Mouse (Mus musculus) hindbrain, embryonic 14.5 days (tissue): Measurements from ENCODE around the gene Gfod2. TPM values are rescaled to one million over a fixed set of nuclear protein-coding genes. Genes with fewer than 3 reads are reported as not detected.

Source experiments
- ATAC-seq: fragments of 200-750 bp; cut with Nextera tagmentation; 2 replicates; pipeline ENCODE4 v1.8.0; 2017; ENCODE audit warnings: moderate number of reproducible peaks, mild to moderate bottlenecking, moderate TSS enrichment, moderate library complexity; ENCODE audit not compliant: low FRiP score
- DNase-seq: peaks from one replicate; pipeline ENCODE4 v3.0.0-alpha.2; 2015; ENCODE audit warnings: low spot score
- H3K27ac ChIP-seq: fragments of 300-500 bp; sonication (generic); 2 replicates; pipeline ENCODE4 v1.5.1; 2014; ENCODE audit warnings: mild to moderate bottlenecking, moderate library complexity
- H3K27me3 ChIP-seq: fragments of 300-500 bp; sonication (generic); 2 replicates; pipeline ENCODE4 v1.6.1; 2014; ENCODE audit warnings: mild to moderate bottlenecking, low read length, mixed read lengths; ENCODE audit not compliant: control insufficient read depth, insufficient read depth
- H3K36me3 ChIP-seq: fragments of 300-500 bp; sonication (generic); replicated peaks from 2 replicates; pipeline ENCODE4 v1.6.1; 2014; ENCODE audit not compliant: control insufficient read depth, insufficient read depth
- H3K4me1 ChIP-seq: fragments of 300-500 bp; sonication (generic); replicated peaks from 2 replicates; pipeline ENCODE4 v1.6.1; 2014; ENCODE audit warnings: antibody characterized with exemption, low read length, mixed read lengths; ENCODE audit not compliant: control insufficient read depth, insufficient read depth
- H3K4me2 ChIP-seq: fragments of 300-500 bp; sonication (generic); replicated peaks from 2 replicates; pipeline ENCODE4 v1.6.1; 2014; ENCODE audit warnings: mild to moderate bottlenecking, moderate library complexity
- H3K4me3 ChIP-seq: fragments of 300-500 bp; sonication (generic); replicated peaks from 2 replicates; pipeline ENCODE4 v1.5.1; 2014; ENCODE audit warnings: mild to moderate bottlenecking, low read length
- H3K9ac ChIP-seq: fragments of 300-500 bp; sonication (generic); 2 replicates; pipeline ENCODE4 v1.6.1; 2014
- H3K9me3 ChIP-seq: fragments of 300-500 bp; sonication (generic); 2 replicates; pipeline ENCODE4 v1.6.1; 2016; ENCODE audit warnings: low read length; ENCODE audit not compliant: control insufficient read depth
- whole genome bisulfite sequencing: fragments of 180-500 bp; shearing (Covaris S2); extraction: QIAGEN DNeasy Blood & Tissue Kit; methylation state at CpG from one replicate; pipeline ENCODE4 v1.1.7; 2014; 5-methylcytosine and 5-hydroxymethylcytosine counted together
- polyA plus RNA-seq: library from polyadenylated mRNA; unstranded; fragments of >200 nt; fragmentation: Nextera tagmentation; extraction: Ambion mirVana; gene quantifications from 2 replicates; pipeline ENCODE4 v1.2.1, GENCODE M21; 2014

Gene Gfod2
- polyA plus RNA-seq, 1 experiment from 2014 or later = 62.7 TPM

DNA sequence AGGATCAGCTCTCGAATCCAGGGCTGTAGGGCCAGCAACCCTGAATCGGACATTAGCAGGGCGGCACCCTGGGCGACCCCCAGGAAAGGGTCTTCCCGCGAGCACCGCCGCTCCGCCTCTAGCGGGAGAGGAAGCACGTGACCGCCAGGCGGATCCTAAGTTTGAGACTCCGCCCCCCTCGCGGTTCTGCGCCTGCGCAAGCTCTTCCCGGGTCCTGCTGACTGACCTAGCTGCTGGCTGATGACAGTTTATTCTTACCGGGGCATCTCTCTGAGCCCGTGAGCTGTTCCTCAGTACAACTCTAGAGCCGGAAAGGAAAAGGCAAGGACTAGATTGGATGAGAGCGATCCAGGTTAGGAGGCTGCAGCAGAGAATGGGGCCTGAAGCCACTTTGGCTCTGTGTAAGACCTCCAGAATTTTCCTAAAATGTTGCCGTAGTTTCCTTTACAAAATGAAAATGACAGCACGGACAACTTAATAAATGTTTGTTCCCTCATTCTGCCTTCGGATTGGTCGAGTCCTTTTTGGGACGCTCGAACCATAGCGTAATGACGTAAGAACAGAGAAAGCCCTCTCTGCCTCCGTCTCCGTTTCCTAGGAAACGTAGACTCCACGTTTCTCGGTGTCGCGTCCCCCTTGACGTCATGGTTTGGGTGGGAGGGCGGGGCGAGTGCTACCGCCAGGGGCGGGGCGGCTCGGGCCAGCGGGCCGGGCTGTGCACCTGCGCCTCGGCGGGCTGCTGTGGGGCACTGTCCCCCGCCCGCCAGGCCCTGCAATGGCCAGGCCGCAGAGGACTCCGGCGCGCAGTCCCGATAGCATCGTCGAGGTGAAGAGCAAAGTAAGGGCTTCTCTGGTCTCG is 57.3 kb downstream of the Gfod2 start, which contains the start of the genes Acd and Pard6a:
TSS of gene Acd (minus strand) at position 137 of the 859 bp plus-strand sequence.
TSS of gene Pard6a (plus strand) at position 183 of the 859 bp plus-strand sequence.
- no peaks in the 10 kb centered on the region for H3K27me3 ChIP-seq
- peak within 1 kb of the TSS; percentile 65 for H3K4me3 ChIP-seq
- under 1% methylated on average over 60 of the region's 60 CpGs for WGBS
- peaks cover 14% of the 10 kb centered on the region for H3K4me1 ChIP-seq
- DNase-seq (peak; percentile 97), ATAC-seq (peak; percentile 81)
- H3K27ac ChIP-seq = peak within 1 kb of the TSS; percentile 91
- H3K4me2 ChIP-seq = peak within 1 kb of the TSS; percentile 80
- H3K9ac ChIP-seq = peak within 1 kb of the TSS; percentile 71
- peaks cover 46% of the 10 kb centered on the region for H3K36me3 ChIP-seq
- no peaks in the 10 kb centered on the region for H3K9me3 ChIP-seq

DNA sequence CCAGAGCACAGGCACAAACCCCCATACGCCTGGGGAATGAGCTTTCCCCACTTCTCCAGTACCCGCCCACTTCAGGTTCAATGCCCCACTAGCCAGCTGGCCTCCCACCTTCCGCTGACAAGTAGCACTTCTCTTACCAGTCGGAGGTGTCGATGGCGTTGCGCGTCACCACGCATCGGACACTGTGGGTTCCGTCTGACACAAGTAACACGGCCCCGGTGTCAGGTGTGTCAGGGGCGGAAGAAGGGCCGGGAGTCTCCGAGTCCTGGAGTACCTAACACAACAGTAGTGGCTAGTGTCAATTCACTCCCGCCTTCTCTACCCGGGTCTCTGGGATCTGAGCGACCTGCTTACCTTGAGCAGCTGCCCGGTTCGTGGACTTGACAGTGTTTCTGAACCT is 57.9 kb downstream of the Gfod2 start:
- peak overlapping the region; percentile 65 for H3K4me3 ChIP-seq
- peak overlapping the region; percentile 91; the same call in 1 of the 2 replicates for H3K27ac ChIP-seq
- DNase-seq = peak; percentile 34
- H3K9me3 ChIP-seq = no peaks in the 10 kb centered on the region
- H3K36me3 ChIP-seq = peaks cover 52% of the 10 kb centered on the region
- H3K27me3 ChIP-seq = no peaks in the 10 kb centered on the region
- H3K4me2 ChIP-seq = peak overlapping the region; percentile 80
- H3K4me1 ChIP-seq = peaks cover 16% of the 10 kb centered on the region
- H3K9ac ChIP-seq = peak overlapping the region; percentile 71
- WGBS = under 1% methylated on average over 21 of the region's 21 CpGs
- peak; percentile 56 for ATAC-seq

DNA sequence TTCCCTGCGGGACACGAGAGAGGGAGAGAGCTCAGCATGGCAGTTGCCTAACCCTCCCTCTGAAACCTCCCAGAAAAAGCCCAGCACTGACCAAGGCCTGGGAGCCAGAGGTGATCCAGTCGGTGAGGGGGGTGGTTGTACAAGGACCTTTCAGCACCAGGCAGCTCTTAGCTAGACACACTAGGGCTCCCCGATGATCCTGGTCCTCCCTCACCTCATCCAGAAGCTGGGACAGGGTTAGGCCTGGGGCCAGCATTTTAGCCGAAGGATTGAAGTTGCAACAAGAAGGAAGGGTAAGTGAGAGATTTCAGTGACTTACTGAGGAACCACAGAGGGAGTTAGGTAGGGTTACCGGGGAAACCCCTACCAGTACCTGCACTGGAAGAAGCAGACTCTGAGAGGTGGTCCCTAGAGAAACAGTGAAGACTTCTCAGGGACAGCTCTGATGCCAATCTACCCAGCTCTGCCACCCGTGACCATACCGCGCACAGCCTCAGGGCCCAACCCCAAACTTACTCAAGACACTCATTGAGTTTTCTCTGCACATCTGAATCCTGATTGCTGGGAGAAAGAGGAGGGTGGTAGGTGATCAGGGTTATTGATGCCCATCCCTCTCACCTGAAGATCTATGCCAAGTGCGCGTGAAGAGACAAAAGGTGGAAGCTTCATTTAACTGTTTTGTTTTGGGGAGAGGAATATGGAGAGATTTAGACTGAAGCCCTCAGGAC is 58.8 kb downstream of the Gfod2 start:
- Histone ChIP-seq H3K4me2 (peak overlapping the region; percentile 80), H3K9me3 (no peaks in the 10 kb centered on the region), H3K4me1 (peaks cover 25% of the 10 kb centered on the region), H3K36me3 (peaks cover 57% of the 10 kb centered on the region), H3K27ac (no peak overlapping the region), H3K4me3 (peak overlapping the region; percentile 65), H3K9ac (peak overlapping the region; percentile 71; the same call in 1 of the 2 replicates), H3K27me3 (no peaks in the 10 kb centered on the region)
- ATAC-seq = no peak
- 89% methylated on average over 11 of the region's 11 CpGs for WGBS
- DNase-seq = no peak

DNA sequence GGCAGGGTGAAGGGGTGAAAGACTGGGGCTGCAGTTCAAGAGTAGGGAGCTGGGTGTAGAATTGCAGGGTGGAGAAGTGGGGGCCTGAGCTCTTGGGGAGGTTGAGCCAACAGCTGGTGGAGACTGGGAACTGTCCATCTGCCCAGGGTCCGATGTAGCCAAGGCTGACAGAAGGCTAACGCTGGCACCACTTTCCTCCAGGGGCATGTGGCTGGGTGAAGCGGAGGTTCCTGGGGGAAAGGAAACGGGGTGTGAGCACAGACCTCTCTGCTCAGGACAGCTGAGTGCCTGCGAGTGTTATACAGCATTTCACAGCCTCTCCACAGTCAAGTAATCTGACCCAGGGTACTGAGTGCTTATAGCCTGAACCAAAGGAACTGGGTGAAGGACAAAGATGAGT is 59.7 kb downstream of the Gfod2 start:
- H3K4me3 ChIP-seq = no peak overlapping the region
- ATAC-seq (no peak), DNase-seq (no peak)
- H3K4me1 ChIP-seq = peaks cover 27% of the 10 kb centered on the region
- H3K9me3 ChIP-seq = no peaks in the 10 kb centered on the region
- H3K27me3 ChIP-seq = no peaks in the 10 kb centered on the region
- no peak overlapping the region for H3K27ac ChIP-seq
- WGBS = 92% methylated on average over 5 of the region's 5 CpGs
- H3K4me2 ChIP-seq = no peak overlapping the region
- H3K9ac ChIP-seq = no peak overlapping the region
- peaks cover 55% of the 10 kb centered on the region for H3K36me3 ChIP-seq

DNA sequence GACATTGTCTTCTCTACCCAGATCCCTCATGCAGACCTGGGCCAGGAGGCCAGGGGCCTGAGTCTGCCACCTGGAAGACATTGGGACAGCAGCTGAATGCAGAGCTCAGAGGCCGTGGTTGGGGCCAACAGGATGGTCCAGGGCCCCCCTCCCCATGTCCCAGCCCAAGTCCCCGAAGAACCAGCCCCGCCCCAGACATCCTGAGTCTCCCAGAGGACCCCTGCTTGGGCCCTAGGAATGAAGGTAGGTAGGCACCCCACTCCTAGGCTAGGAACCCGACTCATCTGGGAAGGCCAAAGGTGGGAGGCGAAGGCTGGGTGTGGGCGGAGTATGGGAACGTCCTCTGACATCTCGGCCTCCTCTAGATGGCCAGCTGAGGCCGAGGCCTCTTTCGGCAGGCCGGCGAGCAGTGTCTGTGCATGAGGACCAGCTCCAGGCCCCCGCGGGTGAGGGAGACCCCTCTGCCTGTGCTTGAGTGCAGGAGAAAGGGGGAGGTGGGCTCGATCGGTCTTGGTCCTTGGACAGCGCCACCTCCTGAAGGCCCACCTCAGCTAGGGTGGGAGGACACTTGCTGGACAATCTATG is 61.2 kb downstream of the Gfod2 start:
- Histone ChIP-seq H3K4me1 (peaks cover 25% of the 10 kb centered on the region), H3K9ac (no peak overlapping the region), H3K36me3 (peaks cover 44% of the 10 kb centered on the region), H3K27ac (no peak overlapping the region), H3K9me3 (no peaks in the 10 kb centered on the region), H3K27me3 (no peaks in the 10 kb centered on the region), H3K4me3 (no peak overlapping the region), H3K4me2 (no peak overlapping the region)
- WGBS = 93% methylated on average over 17 of the region's 17 CpGs
- ATAC-seq (no peak), DNase-seq (no peak)

DNA sequence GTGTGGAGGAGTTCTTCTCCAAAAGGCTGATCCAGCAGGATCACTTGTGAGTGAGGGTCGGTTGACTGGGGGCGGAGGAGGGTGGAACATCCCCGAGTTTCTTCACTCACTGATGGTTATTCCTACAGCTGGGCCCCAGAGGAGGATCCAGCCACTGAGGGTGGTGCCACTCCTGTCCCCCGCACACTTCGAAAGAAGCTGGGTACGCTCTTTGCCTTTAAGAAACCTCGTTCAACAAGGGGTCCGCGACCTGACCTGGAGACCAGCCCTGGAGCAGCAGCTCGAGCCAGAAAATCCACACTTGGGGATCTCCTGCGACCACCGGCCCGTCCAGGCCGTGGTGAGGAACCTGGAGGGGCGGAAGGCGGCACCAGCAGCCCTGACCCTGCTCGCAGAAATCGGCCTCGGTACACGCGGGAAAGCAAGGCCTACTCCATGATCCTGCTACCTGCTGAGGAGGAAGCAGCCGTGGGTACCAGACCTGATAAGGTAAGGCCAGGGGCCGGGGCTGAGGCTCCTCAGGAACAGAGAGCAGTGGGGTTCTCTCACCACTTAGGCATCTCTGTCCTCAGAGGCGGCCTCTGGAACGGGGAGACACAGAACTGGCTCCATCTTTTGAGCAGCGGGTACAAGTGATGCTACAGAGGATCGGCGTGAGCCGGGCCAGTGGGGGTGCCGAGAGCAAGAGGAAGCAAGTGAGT is 63.2 kb downstream of the Gfod2 start:
- H3K36me3 ChIP-seq = peaks cover 44% of the 10 kb centered on the region
- no peaks in the 10 kb centered on the region for H3K27me3 ChIP-seq
- peaks cover 18% of the 10 kb centered on the region for H3K4me1 ChIP-seq
- no peaks in the 10 kb centered on the region for H3K9me3 ChIP-seq
- DNase-seq (no peak), ATAC-seq (no peak)
- peak overlapping the region; percentile 81 for H3K9ac ChIP-seq
- peak overlapping the region; percentile 88 for H3K27ac ChIP-seq
- peak overlapping the region; percentile 62 for H3K4me2 ChIP-seq
- 81% methylated on average over 30 of the region's 30 CpGs for WGBS
- peak overlapping the region; percentile 60 for H3K4me3 ChIP-seq

DNA sequence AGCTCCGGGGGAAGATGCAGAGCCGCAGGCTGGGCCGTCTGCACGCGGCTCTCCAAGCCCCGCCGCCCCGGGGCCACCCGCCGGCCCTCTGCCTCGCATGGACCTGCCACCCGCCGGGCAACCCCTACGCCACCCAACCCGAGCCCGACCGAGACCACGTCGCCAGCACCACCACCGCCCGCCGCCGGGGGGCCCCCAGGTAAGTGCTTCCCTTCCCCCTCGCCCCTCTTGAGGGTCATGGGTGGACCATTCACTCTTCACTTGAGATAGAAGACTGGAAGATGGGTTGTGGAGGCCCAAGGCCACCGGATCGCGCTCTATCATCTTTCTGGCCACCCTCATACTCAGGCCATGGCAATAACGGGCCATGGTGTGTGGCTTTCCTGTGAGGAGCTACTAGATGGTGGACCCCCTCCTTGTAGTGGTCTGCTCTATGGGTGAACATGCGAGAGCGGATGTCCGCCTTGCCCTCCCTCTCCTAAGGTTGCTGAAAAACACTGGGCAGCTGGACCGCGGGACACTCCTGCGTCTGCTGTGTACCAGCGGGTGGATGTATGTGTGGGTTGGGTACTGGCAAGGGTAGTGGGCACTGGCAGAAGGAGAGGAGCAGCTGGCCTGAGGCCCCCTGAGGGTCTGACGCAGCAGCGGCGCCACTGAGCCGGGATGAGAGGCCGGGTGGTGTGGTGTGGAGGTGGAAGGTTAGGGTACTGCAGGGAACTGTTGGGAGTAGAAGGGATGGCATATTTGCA is 64.2 kb downstream of the Gfod2 start:
- Histone ChIP-seq H3K4me1 (peaks cover 13% of the 10 kb centered on the region), H3K9ac (peak overlapping the region; percentile 81), H3K4me2 (peak overlapping the region; percentile 62), H3K27me3 (no peaks in the 10 kb centered on the region), H3K4me3 (peak overlapping the region; percentile 60), H3K36me3 (peaks cover 39% of the 10 kb centered on the region), H3K27ac (peak overlapping the region; percentile 88), H3K9me3 (no peaks in the 10 kb centered on the region)
- ATAC-seq (peak; percentile 54), DNase-seq (no peak)
- WGBS = 4% methylated on average over 40 of the region's 40 CpGs

DNA sequence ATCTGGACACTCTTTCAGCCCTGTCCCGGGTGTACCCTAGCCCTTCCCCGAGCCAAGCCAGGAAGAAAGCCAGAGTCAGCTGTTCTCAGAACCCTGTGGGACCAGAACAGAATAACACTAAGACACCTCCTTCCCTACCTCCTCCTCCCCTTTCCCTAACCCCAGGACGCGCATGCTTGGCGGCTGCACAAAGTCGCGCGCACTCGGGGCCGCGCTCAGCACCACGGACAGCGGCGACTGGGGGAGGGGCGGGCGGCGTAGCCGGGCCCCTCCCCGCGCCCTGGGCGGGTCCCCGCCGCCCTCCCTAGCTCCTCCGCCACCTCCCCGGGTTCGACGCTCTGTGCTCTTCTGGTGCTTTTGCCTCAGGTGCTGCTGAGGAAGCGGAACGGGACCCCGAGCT is 64.8 kb downstream of the Gfod2 start:
- WGBS = 1% methylated on average over 30 of the region's 30 CpGs
- peak overlapping the region; percentile 62 for H3K4me2 ChIP-seq
- peaks cover 13% of the 10 kb centered on the region for H3K4me1 ChIP-seq
- ATAC-seq = peak; percentile 70
- peak overlapping the region; percentile 88 for H3K27ac ChIP-seq
- peaks cover 36% of the 10 kb centered on the region for H3K36me3 ChIP-seq
- no peaks in the 10 kb centered on the region for H3K27me3 ChIP-seq
- peak overlapping the region; percentile 81 for H3K9ac ChIP-seq
- peak overlapping the region; percentile 60 for H3K4me3 ChIP-seq
- H3K9me3 ChIP-seq = no peaks in the 10 kb centered on the region
- DNase-seq = peak; percentile 85
